Mouse (Mus musculus): Measurements from ENCODE around the gene Igsf9. TPM values are rescaled to one million over a fixed set of nuclear protein-coding genes. Genes with fewer than 3 reads are reported as not detected.

Gene Igsf9
- polyA plus RNA-seq, 1 experiment from 2014 or later: 82.5 TPM

DNA sequence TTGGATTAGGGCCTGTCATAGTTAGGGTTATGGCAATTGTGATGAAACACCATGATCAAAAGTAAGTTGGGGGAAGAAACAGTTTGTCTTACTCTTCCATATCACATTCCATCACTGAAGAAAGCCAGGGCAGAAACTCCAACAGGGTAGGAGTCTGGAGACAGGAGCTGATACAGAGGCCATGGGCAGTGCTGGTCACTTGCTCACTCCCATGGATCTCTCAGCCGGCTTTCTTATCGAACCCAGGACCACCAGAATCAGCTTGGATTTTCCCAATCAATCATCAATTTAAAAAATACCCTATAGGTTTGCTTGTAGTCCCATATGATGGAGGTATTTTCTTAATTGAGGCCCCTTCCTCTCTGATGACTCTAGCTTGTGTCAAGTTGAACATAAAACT lies 27.8 kb upstream of the Igsf9 start:
- no peak overlapping the region for H3K4me3 ChIP-seq
- DNase-seq (ENCODE audit: extremely low spot score, low spot score): no peak
- WGBS: 89% methylated on average over 2 of the region's 2 CpGs
- no peak overlapping the region for H3K27ac ChIP-seq
- H3K4me1 ChIP-seq: peaks cover 24% of the 10 kb centered on the region
- no peaks in the 10 kb centered on the region for H3K36me3 ChIP-seq (replicated peaks)
- no peaks in the 10 kb centered on the region for H3K9me3 ChIP-seq
- 0 out of 2 replicates have a peak, but pooled peaks cover 5% of the 10 kb centered on the region for H3K27me3 ChIP-seq (ENCODE audit: poor library complexity, severe bottlenecking)

DNA sequence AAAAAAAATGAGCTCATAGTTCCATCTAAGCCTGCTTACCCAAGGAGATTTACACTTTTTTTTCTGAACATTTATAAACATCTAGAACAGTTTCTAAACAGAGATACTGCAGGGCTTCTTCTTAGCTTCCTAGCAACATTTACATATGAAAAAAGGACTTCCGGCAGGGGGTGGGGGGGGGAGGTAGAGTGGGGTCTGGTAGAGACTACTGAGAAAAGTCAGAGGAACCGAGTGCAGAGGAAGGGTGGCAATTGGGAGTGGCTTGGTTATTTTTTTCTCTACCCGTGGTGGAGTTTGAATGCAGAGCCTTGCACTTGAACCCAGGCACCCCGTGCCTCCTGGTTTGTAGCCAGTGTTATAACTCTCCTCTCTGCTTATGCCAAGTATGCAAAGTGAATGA lies 26.2 kb upstream of the Igsf9 start:
- Histone ChIP-seq H3K36me3 (replicated peaks) (no peaks in the 10 kb centered on the region), H3K27me3 (ENCODE audit: poor library complexity, severe bottlenecking) (0 out of 2 replicates have a peak, but pooled peaks cover 5% of the 10 kb centered on the region), H3K4me1 (peaks cover 18% of the 10 kb centered on the region), H3K9me3 (no peaks in the 10 kb centered on the region), H3K27ac (no peak overlapping the region), H3K4me3 (no peak overlapping the region)
- WGBS: 10% methylated on average over 4 of the region's 4 CpGs
- no peak for DNase-seq (ENCODE audit: extremely low spot score, low spot score)

DNA sequence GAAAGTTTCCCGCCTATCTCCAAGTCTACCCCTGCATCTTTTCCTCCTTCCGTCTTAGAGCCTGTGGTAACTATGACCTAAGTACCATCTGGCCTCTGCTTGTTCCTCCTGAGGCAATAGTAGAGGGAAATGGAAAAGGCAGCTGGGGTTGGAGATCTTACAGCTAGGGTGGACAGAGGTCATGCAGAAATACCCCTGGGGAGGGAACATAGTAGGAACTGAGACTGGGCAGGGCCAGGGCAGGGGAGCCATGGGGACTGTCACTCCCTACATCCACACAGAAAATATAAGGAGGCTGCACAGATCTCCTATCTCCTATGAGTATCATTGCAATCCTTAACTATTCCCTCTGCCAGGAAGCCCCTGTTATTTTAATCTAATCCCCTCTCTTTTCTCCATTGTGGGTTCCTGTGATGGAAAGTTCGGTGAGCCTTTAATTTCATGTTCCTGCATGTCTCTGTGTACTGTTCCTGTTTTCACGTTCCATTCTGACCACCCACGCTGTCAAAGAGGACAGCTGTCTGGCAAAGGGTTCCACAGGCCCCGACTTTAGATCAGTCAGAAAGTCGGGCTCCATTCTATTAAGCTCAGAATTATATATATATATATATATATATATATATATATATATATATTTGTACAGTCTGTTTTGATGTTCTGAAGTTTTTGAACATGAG lies 25.4 kb upstream of the Igsf9 start:
- Histone ChIP-seq H3K27ac (no peak overlapping the region), H3K27me3 (ENCODE audit: poor library complexity, severe bottlenecking) (0 out of 2 replicates have a peak, but pooled peaks cover 5% of the 10 kb centered on the region), H3K9me3 (no peaks in the 10 kb centered on the region), H3K36me3 (replicated peaks) (no peaks in the 10 kb centered on the region), H3K4me1 (peaks cover 11% of the 10 kb centered on the region), H3K4me3 (no peak overlapping the region)
- no peak for DNase-seq (ENCODE audit: extremely low spot score, low spot score)
- 74% methylated on average over 7 of the region's 7 CpGs for WGBS

DNA sequence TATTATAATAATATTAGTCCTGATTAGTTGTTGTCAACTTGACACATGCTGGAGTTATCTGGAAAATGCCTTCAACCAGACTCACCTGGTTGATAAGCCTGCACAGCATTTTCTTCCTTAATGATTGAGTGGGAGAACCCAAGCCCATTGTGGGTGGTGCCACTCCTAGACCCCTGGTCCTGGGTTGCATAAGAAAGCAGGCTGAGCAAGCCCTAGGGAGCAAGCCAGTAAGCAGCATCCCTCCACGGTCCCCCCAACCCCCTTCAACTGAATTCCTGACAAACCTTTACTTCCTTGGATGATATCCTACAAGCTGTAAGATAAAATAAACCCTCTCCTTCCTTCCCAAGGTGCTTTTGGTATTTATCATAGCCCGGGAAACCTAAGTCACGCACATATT lies 24.4 kb upstream of the Igsf9 start:
- Histone ChIP-seq H3K27me3 (ENCODE audit: poor library complexity, severe bottlenecking) (no peaks in the 10 kb centered on the region), H3K27ac (no peak overlapping the region), H3K4me1 (peaks cover 9% of the 10 kb centered on the region; the same call in 1 of the 2 replicates), H3K4me3 (no peak overlapping the region), H3K36me3 (replicated peaks) (no peaks in the 10 kb centered on the region), H3K9me3 (no peaks in the 10 kb centered on the region)
- no peak for DNase-seq (ENCODE audit: extremely low spot score, low spot score)
- 91% methylated on average over 3 of the region's 3 CpGs for WGBS

DNA sequence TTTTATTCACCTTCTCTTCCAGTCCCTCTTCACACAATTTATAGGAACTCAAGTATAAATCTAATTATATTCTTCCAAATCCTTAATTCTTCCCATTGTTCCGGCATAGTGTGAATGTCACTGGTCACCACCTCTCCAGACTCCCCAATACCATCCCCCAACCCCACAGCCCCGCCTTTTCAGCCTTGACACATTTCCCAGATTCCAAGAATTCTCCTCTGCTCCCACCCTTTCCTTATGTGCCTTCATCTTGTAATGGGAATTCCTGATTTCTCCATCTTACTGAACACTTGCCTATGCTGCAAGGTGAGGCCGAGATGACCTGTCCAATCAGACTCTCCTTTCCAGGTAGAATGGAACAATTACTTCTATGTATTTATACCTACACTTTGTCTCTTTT lies 23.5 kb upstream of the Igsf9 start:
- Histone ChIP-seq H3K36me3 (replicated peaks) (no peaks in the 10 kb centered on the region), H3K27ac (no peak overlapping the region), H3K4me3 (no peak overlapping the region), H3K4me1 (peaks cover 9% of the 10 kb centered on the region; the same call in 1 of the 2 replicates), H3K9me3 (no peaks in the 10 kb centered on the region), H3K27me3 (ENCODE audit: poor library complexity, severe bottlenecking) (no peaks in the 10 kb centered on the region)
- no peak for DNase-seq (ENCODE audit: extremely low spot score, low spot score)
- WGBS: 88% methylated on average over 3 of the region's 3 CpGs

GRCm38 (mm10) chr1:172461602-172462001 lies 20.0 kb upstream of the Igsf9 start:
- Histone ChIP-seq H3K4me1 (no peaks in the 10 kb centered on the region), H3K27ac (no peak overlapping the region), H3K4me3 (no peak overlapping the region), H3K27me3 (ENCODE audit: poor library complexity, severe bottlenecking) (no peaks in the 10 kb centered on the region), H3K36me3 (replicated peaks) (no peaks in the 10 kb centered on the region), H3K9me3 (no peaks in the 10 kb centered on the region)
- DNase-seq (ENCODE audit: extremely low spot score, low spot score): no peak
- WGBS: 74% methylated on average over 2 of the region's 2 CpGs

DNA sequence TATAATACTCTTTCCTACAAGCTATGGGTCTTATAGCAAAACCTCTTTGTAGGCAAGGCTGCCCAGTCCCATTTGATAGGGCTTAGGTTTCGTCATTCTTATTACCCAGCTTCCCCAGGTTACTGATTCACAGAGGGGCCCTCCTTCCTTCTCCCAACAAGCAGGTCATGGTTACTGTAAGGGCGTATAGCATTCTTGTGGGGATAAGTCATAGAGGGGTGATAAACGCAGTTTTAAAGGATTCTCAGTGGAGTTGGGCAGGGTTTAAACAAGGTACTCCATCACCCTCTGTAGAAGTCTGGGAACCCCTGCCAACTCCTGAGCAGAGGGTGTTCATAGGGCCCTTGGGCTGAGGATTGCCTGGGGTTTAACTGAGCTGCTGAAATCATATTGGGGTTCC lies 19.1 kb upstream of the Igsf9 start:
- Histone ChIP-seq H3K4me1 (no peaks in the 10 kb centered on the region), H3K36me3 (replicated peaks) (no peaks in the 10 kb centered on the region), H3K27me3 (ENCODE audit: poor library complexity, severe bottlenecking) (no peaks in the 10 kb centered on the region), H3K4me3 (no peak overlapping the region), H3K27ac (no peak overlapping the region), H3K9me3 (no peaks in the 10 kb centered on the region)
- WGBS: 83% methylated on average over 3 of the region's 3 CpGs
- DNase-seq (ENCODE audit: extremely low spot score, low spot score): no peak

- Histone ChIP-seq H3K36me3 (replicated peaks) (no peaks in the 10 kb centered on the region), H3K27me3 (ENCODE audit: poor library complexity, severe bottlenecking) (no peaks in the 10 kb centered on the region), H3K4me1 (no peaks in the 10 kb centered on the region), H3K9me3 (no peaks in the 10 kb centered on the region), H3K4me3 (no peak overlapping the region), H3K27ac (no peak overlapping the region)
- 89% methylated on average over 16 of the region's 16 CpGs for WGBS
- DNase-seq (ENCODE audit: extremely low spot score, low spot score): no peak
Measured at GRCm38 (mm10) chr1:172463387-172464333, 17.9 kb upstream of the Igsf9 start.

DNA sequence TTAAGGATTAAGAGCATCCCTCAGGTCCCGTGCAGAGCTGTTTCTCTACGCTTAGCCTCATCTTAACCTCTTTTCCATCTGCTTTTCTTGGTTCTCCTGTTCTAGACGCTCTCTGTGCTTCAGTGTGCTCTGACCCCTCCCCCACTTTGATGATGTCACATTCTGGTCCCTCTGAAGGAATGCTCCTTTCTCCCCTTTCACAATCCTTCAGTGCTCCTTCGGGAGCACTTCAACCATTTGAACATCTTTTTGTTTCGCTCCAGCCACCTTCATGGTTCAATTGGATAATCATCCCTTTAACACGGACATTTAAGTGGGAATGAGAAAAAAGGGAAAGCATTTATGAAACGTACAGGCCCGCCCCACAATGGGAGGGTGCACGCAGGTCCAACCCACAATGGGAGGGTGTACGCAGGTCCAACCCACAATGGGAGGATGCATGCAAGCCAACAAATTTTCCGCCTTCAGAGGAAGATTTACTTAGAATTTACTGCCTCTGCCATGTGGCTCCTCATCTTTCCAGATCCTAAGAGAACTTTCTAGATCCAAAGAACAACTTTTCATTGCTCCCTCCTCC lies 13.2 kb upstream of the Igsf9 start:
- no peaks in the 10 kb centered on the region for H3K36me3 ChIP-seq (replicated peaks)
- H3K27me3 ChIP-seq (ENCODE audit: poor library complexity, severe bottlenecking): no peaks in the 10 kb centered on the region
- H3K9me3 ChIP-seq: no peaks in the 10 kb centered on the region
- no peaks in the 10 kb centered on the region for H3K4me1 ChIP-seq
- H3K27ac ChIP-seq: no peak overlapping the region
- no peak for DNase-seq (ENCODE audit: extremely low spot score, low spot score)
- H3K4me3 ChIP-seq: no peak overlapping the region
- WGBS: 79% methylated on average over 11 of the region's 11 CpGs

GRCm38 (mm10) chr1:172469373-172469772 lies 12.2 kb upstream of the Igsf9 start:
- WGBS: 90% methylated on average over 5 of the region's 5 CpGs
- Histone ChIP-seq H3K27me3 (ENCODE audit: poor library complexity, severe bottlenecking) (no peaks in the 10 kb centered on the region), H3K27ac (no peak overlapping the region), H3K36me3 (replicated peaks) (no peaks in the 10 kb centered on the region), H3K4me1 (no peaks in the 10 kb centered on the region), H3K4me3 (no peak overlapping the region), H3K9me3 (no peaks in the 10 kb centered on the region)
- DNase-seq (ENCODE audit: extremely low spot score, low spot score): no peak

DNA sequence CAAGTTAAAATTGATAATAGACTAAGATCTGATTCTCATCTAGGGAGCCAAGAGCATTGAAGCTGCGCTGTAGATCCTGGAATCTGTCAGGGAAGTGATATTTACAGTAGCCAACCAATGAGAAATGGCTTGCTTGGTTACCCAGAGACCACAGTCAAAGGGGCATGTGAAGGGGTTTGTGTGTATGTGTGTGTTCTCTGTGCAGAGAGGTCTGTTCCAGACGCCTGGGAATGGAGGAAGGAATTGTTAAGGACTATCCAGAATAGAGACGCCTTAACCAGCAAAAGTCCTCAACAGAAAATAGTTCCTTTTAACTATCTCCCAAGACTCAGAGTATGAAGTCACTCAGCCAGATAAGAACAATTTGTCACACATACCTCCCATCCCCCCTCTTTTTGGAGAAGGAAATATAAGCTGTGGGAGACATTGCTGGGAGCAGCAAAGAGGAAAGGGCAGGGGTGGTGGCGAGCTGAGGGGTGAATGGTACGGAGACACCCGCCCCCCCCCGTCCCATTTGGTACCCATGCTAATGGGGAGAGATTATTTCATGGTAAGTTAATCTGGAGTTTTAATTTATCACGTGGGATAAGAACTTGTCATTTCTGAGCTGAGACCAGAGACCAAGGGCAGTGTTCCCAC lies 11.7 kb upstream of the Igsf9 start:
- Histone ChIP-seq H3K4me1 (no peaks in the 10 kb centered on the region), H3K27ac (no peak overlapping the region), H3K9me3 (no peaks in the 10 kb centered on the region), H3K27me3 (ENCODE audit: poor library complexity, severe bottlenecking) (no peaks in the 10 kb centered on the region), H3K36me3 (replicated peaks) (no peaks in the 10 kb centered on the region), H3K4me3 (no peak overlapping the region)
- no peak for DNase-seq (ENCODE audit: extremely low spot score, low spot score)
- 73% methylated on average over 8 of the region's 8 CpGs for WGBS

DNA sequence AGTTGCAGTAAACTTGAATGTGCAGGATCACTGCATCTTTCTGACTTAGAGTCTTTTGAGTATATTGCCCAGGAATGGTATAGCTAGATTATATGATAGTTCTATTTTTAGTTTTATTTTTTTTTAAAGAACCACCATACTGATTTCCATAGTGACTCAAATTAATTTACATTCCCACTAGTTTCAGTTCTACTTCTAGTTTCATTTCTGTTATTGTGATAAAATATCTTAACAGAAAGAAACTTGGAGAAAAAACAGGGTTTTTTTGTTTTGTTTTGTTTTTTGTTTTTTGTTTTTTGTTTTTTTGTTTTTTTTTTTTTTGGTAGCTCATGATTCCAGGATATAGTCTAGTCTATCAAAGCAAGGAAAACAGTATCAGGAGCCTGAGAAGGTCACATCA lies 8.7 kb upstream of the Igsf9 start:
- H3K27ac ChIP-seq: no peak overlapping the region
- no peak for DNase-seq (ENCODE audit: extremely low spot score, low spot score)
- H3K9me3 ChIP-seq: no peaks in the 10 kb centered on the region

More for the DNA sequence above, 8.7 kb upstream of the Igsf9 start:
- H3K27me3 ChIP-seq (ENCODE audit: poor library complexity, severe bottlenecking): no peaks in the 10 kb centered on the region
- H3K36me3 ChIP-seq (replicated peaks): no peaks in the 10 kb centered on the region
- no peaks in the 10 kb centered on the region for H3K4me1 ChIP-seq
- H3K4me3 ChIP-seq: no peak overlapping the region

All from forebrain, embryonic 10.5 days (tissue).